Mouse (Mus musculus) kidney, postnatal 4 days (tissue): Measurements from ENCODE around the gene Hist1h3b.
A peak's percentile ranks its signal among the peaks of the same experiment; 100 is the strongest.
"Not testable (repeated sequence)": the region's sequence is repeated elsewhere in the genome, so short reads cannot be mapped to it uniquely, and the experiment has no call there.

Source experiments
- DNase-seq, 2 experiments: peaks; one replicate each; pipeline ENCODE4 v3.0.0; 2021; ENCODE audit warnings: mixed read lengths in 2 of 2

Gene Hist1h3b

DNA sequence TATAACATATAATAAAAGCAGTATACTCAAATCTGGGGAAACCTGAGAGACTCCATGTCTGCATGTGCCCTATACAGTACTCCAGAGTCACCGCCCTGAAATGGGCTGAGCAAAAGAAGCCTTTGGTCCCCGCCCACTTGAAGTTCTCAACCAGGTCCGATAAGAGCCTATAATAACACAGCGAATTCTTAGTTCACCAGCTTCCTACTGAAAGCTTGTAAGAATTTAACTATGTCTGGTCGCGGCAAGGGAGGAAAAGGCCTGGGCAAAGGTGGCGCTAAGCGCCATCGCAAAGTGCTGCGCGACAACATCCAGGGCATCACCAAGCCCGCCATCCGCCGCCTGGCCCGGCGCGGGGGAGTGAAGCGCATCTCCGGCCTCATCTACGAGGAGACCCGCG is 4.7 kb downstream of the Hist1h3b start, which contains the start of gene Hist1h4b:
TSS of gene Hist1h4b (plus strand) at position 224 of the 400 bp plus-strand sequence.
- DNase-seq, result peak; percentile 92 to 93

DNA sequence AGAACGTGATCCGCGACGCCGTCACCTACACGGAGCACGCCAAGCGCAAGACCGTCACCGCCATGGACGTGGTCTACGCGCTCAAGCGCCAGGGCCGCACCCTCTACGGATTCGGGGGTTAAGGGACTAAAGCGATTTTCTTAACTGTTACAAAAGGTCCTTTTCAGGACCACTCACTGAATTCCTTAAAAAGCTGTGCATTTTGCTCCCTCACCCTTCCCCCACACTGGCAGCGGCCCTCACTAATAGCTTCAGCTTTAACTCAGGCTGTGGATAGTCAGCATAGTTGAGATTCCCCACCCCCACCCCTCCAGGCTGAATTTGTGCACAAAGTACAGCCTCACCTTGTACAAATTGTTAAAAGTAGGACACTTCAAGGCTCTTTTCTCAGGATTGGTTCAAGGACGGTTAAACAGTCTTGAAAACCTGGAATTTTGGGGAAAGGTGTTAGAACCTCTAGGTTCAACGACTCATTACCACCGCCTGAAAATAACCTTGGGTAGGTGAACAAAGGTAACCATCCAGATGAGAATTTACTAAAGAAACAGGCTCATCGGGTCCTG is 5.2 kb downstream of the Hist1h3b start:
- peak in 1 of 2 experiments; percentile 56 for DNase-seq

DNA sequence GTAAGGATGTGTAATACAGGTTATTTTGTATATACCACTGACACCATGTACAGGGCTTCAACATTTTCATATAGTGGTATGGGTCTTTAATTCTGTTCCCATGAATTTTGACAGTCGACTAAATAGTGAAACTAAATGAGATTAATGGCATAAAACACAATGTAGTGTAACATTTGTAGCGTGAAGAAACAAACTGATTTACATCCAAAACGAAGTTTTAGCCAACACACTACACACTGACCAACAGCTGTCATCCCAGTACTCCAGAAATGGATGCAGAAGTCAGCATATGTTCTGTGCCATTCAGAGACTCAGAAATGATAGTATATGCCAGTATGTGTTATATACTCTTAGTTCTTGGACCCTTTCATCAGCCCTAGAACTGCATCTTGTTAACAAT is 5.9 kb downstream of the Hist1h3b start:
- no peak for DNase-seq

GRCm38 (mm10) chr13:23759251-23759771 is 7.2 kb downstream of the Hist1h3b start:
- no peak for DNase-seq

- peak in 1 of 2 experiments; percentile 50 for DNase-seq
These were observed 7.8 kb downstream of the Hist1h3b start for GRCm38 (mm10) chr13:23759916-23760239.

DNA sequence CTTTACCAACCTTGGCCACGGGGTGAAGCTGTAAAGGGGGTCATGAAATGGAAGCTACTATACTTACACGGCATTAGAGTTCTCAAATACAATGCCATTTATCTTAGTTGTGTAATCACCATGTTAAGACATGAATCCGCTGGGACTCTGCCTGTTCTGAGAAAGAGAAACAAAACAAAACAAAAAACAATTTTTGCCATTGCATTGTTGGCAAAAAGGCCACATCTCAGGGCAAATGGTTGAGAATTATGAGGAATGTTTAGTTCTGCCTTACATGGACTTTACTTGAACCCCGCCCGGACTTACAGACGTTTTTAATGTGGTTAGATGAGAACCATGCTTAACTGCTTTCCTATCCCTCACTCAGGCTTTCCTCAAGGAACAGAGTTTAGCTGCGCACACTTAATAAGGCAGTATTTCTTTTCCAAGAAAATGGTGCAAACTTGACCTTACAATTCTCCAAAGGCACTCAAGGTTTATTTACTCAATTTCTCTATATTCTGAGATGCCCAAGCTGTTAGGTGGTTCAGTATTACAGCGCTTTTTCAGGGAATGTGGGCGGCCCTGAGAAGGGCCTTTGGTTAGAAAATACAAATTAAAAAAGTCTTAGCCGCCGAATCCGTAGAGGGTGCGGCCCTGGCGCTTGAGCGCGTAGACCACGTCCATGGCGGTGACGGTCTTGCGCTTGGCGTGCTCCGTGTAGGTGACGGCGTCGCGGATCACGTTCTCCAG is 8.3 kb downstream of the Hist1h3b start:
- peak in 1 of 2 experiments; percentile 46 for DNase-seq

DNA sequence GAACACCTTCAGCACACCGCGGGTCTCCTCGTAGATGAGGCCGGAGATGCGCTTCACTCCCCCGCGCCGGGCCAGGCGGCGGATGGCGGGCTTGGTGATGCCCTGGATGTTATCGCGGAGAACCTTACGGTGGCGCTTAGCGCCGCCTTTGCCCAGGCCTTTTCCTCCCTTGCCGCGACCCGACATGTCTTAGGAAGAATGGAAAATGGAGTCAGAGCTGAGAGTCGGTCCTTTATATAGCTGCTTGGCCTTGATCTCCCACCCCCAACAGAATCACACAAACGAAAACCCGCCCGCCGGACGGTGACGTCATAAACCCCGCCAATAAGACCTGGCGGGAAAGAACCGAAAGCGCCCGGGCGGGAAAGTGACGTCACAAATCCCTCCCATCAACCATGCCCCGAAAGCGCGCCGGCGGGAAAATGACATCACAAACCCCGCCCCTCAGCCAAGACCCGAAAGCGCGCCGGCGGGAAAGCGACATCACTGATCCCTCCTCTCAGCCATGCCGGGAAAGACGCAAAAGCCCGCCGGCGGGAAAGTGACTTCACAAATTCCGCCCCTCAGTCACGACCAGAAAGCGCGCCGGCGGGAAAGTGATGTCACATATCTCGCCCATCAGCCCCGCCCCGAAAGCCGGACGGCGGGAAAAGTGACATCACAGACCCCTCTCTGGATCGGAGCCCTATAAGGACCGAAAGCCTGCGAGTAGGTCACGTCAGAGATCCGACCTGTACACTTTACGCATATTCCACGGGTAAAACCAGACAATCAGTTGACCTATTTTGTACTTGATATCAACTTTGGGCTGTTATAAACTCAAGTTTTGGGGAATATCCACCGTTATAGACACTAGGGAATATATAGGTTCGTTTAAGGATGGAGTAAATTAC is 9.2 kb downstream of the Hist1h3b start, which contains the start of gene Hist1h4a:
TSS of gene Hist1h4a (minus strand) at position 259 of the 893 bp plus-strand sequence.
- peak; percentile 99 for DNase-seq

- DNase-seq, result peak; percentile 58 to 75
These were observed 10.1 kb downstream of the Hist1h3b start, which contains the start of gene Hist1h3a for GRCm38 (mm10) chr13:23761871-23762821. Gene Hist1h3a, minus strand, starts transcription at chr13:23762386.

- no peak for DNase-seq
These were observed 11.1 kb downstream of the Hist1h3b start for GRCm38 (mm10) chr13:23763242-23763585.

DNA sequence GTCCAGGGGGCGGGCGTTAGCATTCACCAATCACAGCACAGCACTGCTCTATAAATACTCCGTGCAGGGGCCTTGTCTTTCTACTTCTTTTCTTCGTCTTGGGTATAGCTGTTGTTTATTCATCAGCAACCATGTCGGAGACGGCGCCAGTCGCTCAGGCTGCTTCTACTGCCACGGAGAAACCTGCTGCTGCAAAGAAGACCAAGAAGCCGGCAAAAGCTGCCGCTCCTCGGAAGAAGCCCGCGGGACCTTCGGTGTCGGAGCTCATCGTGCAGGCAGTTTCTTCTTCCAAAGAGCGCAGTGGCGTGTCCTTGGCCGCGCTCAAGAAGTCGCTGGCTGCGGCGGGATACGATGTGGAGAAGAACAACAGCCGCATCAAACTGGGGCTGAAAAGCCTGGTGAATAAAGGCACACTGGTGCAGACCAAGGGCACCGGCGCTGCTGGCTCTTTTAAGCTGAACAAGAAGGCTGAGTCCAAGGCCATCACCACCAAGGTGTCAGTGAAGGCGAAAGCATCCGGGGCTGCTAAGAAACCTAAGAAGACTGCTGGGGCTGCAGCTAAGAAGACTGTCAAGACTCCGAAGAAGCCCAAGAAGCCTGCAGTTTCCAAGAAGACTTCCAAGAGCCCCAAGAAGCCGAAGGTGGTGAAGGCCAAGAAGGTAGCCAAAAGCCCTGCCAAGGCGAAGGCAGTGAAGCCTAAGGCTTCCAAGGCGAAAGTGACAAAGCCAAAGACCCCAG is 11.7 kb downstream of the Hist1h3b start, which contains the start of gene Hist1h1a:
TSS of gene Hist1h1a (plus strand) at position 81 of the 738 bp plus-strand sequence.
- peak; percentile 88 to 93 for DNase-seq

DNA sequence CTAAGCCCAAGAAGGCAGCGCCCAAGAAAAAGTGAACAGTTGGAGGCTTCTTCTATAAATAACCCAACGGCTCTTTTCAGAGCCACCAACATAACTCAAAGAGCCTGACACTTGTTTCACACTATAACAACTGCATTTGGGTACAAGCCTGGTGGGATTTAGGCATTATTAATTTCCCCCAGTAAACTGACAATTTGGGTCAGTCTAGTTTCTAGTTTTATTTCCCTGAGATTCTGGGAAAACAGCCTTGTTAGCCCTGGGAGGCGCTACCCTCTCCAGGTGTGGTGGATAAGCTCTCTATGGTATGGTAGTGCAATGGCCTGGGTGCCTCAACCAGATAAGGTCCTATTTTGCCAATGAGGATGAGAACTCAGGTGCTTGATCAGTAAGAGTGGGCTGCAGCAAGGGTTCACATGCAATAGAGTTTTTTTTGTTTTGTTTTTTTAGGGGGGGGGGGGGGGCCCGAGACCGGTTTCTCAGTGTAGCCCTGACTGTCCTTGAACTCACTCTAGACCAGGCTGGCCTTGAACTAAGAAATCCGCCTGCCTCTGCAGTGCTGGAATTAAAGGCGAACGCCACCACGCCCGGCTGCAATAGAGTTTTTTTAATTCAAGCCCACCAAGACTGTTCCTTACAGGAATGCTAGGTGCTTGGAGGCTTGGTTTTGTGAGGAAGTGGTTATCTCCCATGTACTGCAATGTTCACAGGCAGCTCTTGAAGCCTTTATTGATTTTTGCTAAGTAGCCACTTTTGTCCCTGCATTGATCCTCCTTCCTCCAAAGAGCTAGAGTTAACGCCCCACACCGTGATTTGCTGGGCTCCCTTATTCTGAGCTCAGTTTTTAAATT is 12.5 kb downstream of the Hist1h3b start:
- DNase-seq, result no peak

DNA sequence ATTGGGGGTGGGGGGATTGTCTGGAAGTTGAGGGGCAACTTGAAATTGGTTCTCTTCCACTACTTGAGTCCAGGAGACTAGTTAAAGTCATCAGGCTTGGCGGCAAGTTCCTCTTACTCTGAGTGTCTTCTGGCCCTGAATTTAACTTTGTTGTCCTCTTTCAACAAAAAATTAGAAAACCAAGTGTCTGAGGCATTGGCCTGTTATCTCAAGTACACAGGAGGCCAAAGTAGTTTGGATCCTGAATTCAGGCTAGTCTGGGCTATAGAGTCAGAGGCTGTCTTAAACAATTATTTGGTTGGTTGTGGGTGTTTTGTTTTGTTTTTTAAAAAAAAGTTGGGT is 13.1 kb downstream of the Hist1h3b start:
- no peak for DNase-seq

- DNase-seq, result no peak
These were observed 14.7 kb downstream of the Hist1h3b start for GRCm38 (mm10) chr13:23766772-23767171.

GRCm38 (mm10) chr13:23768834-23769397 is 16.8 kb downstream of the Hist1h3b start:
- no peak for DNase-seq

GRCm38 (mm10) chr13:23769613-23770012 is 17.5 kb downstream of the Hist1h3b start, which contains the start of gene Trim38:
Gene Trim38, plus strand, starts transcription at chr13:23769913.
- not testable (repeated sequence) for DNase-seq

DNA sequence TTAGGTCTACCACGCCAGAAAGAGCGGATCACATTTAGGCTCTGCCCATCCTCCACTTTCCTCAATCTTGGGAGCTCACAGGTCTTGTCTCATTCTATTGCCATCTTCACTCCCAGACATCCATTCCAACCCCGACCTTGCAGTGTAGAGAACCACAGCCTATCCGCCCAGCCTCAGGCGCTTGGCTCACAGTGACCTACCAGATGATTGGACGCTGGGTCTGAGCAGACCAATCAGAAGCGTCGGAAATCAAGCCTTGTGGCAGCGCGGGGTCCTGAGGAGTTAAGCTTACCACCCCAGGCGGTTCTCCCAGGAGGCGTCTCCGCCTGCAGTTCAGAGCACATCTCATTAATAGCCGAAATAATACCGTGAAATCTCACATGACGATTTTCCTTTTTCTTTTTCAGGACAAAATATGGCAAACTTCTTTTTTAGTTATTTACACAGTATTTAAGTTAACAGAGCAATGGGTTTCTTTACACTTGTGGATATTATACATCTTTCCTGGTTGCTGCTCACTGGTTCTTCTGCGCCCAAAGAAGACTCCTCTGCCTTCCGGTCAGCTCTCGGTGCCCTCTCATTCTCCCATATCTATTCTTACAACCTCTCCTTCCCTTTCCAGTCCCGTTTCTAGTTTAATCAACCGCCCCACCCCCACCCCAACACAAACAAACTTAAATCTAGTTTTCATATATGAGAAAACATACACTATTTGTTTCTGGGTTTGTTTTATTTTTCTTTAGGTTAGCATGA is 20.7 kb downstream of the Hist1h3b start:
- peak; percentile 51 to 63 for DNase-seq

- no peak for DNase-seq
These were observed 26.3 kb downstream of the Hist1h3b start for GRCm38 (mm10) chr13:23778339-23778738.

GRCm38 (mm10) chr13:23779025-23779424 is 27.0 kb downstream of the Hist1h3b start:
- no peak for DNase-seq

GRCm38 (mm10) chr13:23792520-23792919 is 40.5 kb downstream of the Hist1h3b start:
- peak; percentile 56 to 59 for DNase-seq
